Mouse (Mus musculus) forebrain, postnatal 0 days (tissue): ENCODE measurements around the gene Bysl. TPM values are rescaled to one million over a fixed set of nuclear protein-coding genes. Genes with fewer than 3 reads are reported as not detected.

Experiments used
- ATAC-seq: fragments of 200-750 bp; cut with Nextera tagmentation; 2 replicates; pipeline ENCODE4 v1.8.0; 2017; ENCODE audit warnings: mild to moderate bottlenecking, moderate library complexity
- DNase-seq: peaks from one replicate; pipeline ENCODE4 v3.0.0-alpha.2; 2015
- H3K27ac ChIP-seq: fragments of 300-500 bp; sonication (generic); 2 replicates; pipeline ENCODE4 v1.5.1; 2014; ENCODE audit warnings: low read depth, mild to moderate bottlenecking, antibody characterized with exemption, low read length, moderate library complexity, mixed read lengths
- H3K27me3 ChIP-seq: fragments of 300-500 bp; sonication (generic); 2 replicates; pipeline ENCODE4 v1.6.1; 2014; ENCODE audit warnings: mild to moderate bottlenecking, low read length, mixed read lengths; ENCODE audit not compliant: insufficient read depth
- H3K36me3 ChIP-seq: fragments of 300-500 bp; sonication (generic); 2 replicates; pipeline ENCODE4 v1.6.1; 2014; ENCODE audit warnings: mild to moderate bottlenecking, moderate library complexity; ENCODE audit not compliant: insufficient read depth
- H3K4me1 ChIP-seq: fragments of 300-500 bp; sonication (generic); 2 replicates; pipeline ENCODE4 v1.6.1; 2014; ENCODE audit warnings: antibody characterized with exemption; ENCODE audit not compliant: insufficient read depth
- H3K4me2 ChIP-seq: fragments of 300-500 bp; sonication (generic); 2 replicates; pipeline ENCODE4 v1.6.1; 2014; ENCODE audit warnings: low read depth, mild to moderate bottlenecking, moderate library complexity
- H3K4me3 ChIP-seq: fragments of 300-500 bp; sonication (generic); 2 replicates; pipeline ENCODE4 v1.5.1; 2014; ENCODE audit warnings: low read depth, low read length, mixed read lengths
- H3K9ac ChIP-seq: fragments of 300-500 bp; sonication (generic); 2 replicates; pipeline ENCODE4 v1.6.1; 2014; ENCODE audit warnings: mild to moderate bottlenecking
- H3K9me3 ChIP-seq: fragments of 300-500 bp; sonication (generic); 2 replicates; pipeline ENCODE4 v1.6.1; 2016; ENCODE audit warnings: low read length
- CTCF ChIP-seq: sonication (generic); IDR thresholded peaks from 2 replicates; pipeline ENCODE4 v1.5.1; 2016; ENCODE audit warnings: antibody characterized with exemption, control low read depth, low read depth
- WGBS: fragments of 180-500 bp; shearing (Covaris S2); extraction: QIAGEN DNeasy Blood & Tissue Kit; methylation state at CpG from one replicate; pipeline ENCODE4 v1.1.7; 2014; 5-methylcytosine and 5-hydroxymethylcytosine counted together
- polyA plus RNA-seq: library from polyadenylated mRNA; unstranded; fragments of >200 nt; fragmentation: Nextera tagmentation; extraction: Ambion mirVana; gene quantifications from 2 replicates; pipeline ENCODE4 v1.2.1, GENCODE M21; 2015
- total RNA-seq: library from RNA; depleted of rRNA; stranded (reverse); fragments of >200 nt; gene quantifications from 2 replicates; pipeline ENCODE4 v1.2.3, GENCODE M21; 2014

The Bysl gene
- total and polyA plus RNA-seq, 2 experiments from 2014 or later: 23.7 to 35.4 TPM

DNA sequence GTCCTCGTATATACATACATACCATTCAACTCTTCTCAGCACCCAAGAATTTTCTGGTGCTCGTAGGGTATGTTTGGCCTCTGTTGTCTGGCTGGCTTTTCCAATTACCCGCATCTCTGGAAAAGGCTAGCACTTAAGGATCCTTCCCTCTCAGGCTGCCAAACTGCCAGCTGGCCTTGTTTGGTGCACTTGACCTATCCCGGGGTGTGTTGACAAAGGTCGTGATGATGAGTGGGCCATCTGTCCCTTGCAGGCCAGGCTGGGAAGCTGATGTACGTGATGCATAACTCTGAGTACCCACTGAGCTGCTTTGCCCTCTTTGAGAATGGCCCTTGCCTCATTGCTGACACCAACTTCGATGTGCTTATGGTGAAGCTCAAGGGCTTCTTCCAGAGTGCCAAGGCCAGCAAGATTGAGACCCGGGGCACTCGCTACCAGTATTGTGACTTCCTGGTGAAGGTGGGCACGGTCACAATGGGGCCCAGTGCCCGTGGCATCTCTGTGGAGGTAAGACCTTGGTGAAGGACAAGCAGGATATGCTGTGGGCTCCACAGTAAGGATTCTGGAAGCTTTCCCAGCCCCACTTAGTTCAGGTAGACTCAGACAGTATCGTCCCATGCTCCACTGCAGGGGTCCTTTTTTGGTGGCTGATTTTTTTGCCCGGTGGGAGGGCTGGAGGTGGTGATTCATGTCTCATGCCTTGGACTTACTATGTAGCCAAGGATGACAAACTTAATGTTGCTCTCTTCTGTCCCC lies 7.4 kb upstream of the Bysl start:
- no peak overlapping the region for H3K9ac ChIP-seq
- TF ChIP-seq CTCF: no peak
- H3K36me3 ChIP-seq: peaks cover 47% of the 10 kb centered on the region
- H3K9me3 ChIP-seq: no peaks in the 10 kb centered on the region
- no peaks in the 10 kb centered on the region for H3K4me1 ChIP-seq
- no peak overlapping the region for H3K4me3 ChIP-seq
- H3K27me3 ChIP-seq: no peaks in the 10 kb centered on the region
- 94% methylated on average over 13 of the region's 13 CpGs for WGBS
- no peak overlapping the region for H3K27ac ChIP-seq
- no peak overlapping the region for H3K4me2 ChIP-seq
- ATAC-seq (no peak), DNase-seq (no peak)

DNA sequence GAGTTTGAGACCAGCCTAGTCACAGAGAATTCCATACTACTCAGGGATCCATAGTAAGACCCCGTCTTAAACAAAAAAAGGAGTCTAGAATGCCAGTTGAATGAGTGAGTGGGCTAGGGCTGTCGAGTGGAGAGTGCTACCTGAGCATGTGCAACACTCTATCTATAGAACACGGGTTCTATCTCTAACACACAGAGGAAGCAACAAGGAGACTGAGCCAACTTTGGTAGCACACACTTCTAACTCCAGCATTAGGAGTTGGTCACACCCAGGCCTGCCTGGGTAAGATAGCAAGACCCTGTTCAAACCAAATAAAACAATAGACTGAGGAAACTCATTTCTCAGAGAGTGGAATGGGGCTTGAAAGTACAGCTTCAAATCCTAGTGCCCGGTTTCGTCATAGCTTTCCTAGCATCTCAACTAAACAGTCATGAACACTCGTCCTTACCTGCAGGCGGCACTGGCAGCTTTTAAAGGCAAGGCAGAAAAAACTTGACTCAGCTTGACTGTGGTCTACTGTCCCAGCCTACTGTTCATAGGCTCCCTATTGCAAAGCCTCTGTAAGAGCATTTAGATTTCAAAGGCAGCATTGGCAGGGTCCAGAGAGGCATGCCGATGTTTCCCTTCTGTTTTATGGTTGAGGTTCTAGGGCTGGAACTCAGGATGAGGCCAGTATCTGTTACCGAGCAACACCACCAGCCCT lies 6.5 kb upstream of the Bysl start:
- no peak for ATAC-seq
- H3K9me3 ChIP-seq: no peaks in the 10 kb centered on the region
- no peak overlapping the region for H3K9ac ChIP-seq
- no peak for DNase-seq
- no peak overlapping the region for H3K4me3 ChIP-seq
- TF ChIP-seq CTCF: no peak
- 94% methylated on average over 9 of the region's 9 CpGs for WGBS
- no peak overlapping the region for H3K27ac ChIP-seq
- no peak overlapping the region for H3K4me2 ChIP-seq
- no peaks in the 10 kb centered on the region for H3K4me1 ChIP-seq
- H3K27me3 ChIP-seq: no peaks in the 10 kb centered on the region
- peaks cover 41% of the 10 kb centered on the region for H3K36me3 ChIP-seq

DNA sequence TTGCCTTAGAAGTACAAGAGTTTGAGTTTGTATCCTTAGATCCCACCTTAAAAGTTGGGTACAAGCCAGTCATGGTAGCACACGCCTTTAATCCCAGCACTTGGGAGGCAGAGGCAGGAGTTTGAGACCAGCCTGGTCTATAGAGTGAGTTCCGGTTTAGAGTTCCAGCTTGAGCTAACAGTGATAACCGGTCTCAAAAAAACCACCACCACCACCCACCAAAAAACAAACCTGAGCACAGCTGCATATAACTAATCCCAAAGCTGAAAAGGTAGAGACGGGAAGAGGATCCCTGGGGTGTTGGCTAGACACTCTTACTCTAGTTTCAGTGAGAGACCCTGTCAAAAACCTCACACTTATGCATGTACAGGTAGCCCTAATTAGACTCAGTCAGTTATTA lies 5.4 kb upstream of the Bysl start:
- Histone ChIP-seq H3K9me3 (no peaks in the 10 kb centered on the region), H3K36me3 (peaks cover 30% of the 10 kb centered on the region), H3K4me1 (peaks cover 7% of the 10 kb centered on the region), H3K27me3 (no peaks in the 10 kb centered on the region), H3K9ac (no peak overlapping the region), H3K4me2 (no peak overlapping the region), H3K27ac (no peak overlapping the region), H3K4me3 (no peak overlapping the region)
- WGBS: 94% methylated on average over 4 of the region's 4 CpGs
- DNase-seq: no peak
- ATAC-seq: no peak
- no peak for TF ChIP-seq CTCF

DNA sequence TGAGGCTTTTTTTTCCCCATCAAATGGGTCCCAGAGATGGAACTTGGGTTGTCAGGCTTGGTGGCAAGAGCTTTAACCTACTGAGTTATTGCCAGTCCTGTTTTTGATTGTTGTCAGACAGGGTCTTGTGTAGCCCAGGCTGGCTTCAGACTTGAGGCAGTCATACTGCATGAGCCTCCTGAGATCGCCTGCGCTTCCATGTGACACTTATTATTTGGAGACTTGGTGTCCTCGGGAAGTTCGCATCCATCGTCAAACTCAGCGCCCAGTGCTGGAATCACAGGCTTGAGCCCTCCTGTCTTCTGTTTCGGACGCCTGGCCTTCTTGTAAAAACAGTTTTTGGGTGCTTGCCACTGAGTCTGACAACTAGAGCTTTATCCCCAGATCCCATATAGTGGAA lies 4.8 kb upstream of the Bysl start:
- peaks cover 26% of the 10 kb centered on the region for H3K36me3 ChIP-seq
- H3K9me3 ChIP-seq: no peaks in the 10 kb centered on the region
- no peak for TF ChIP-seq CTCF
- H3K4me2 ChIP-seq: no peak overlapping the region
- no peak overlapping the region for H3K27ac ChIP-seq
- no peak overlapping the region for H3K9ac ChIP-seq
- no peak for DNase-seq
- H3K27me3 ChIP-seq: no peaks in the 10 kb centered on the region
- 97% methylated on average over 8 of the region's 8 CpGs for WGBS
- no peak overlapping the region for H3K4me3 ChIP-seq
- H3K4me1 ChIP-seq: peaks cover 7% of the 10 kb centered on the region
- no peak for ATAC-seq

DNA sequence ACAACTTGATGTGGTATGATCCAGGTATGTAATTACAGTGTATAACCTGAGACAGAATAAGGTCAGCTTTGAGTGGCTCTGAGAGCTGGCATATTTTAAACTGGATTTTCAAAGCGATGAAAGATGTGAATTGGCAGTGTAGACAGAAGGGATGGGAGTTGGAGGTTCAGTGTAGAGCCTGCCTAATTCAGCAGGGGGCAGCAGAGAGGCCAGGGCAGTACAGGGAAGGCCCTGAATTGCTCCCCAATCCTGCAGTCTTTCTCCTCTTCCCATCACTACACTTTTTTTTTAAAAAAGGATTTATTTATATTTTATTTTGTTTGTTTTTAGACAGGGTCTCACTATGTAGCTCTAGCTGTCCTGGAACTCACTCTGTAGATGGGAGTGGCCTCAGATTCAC lies 2.7 kb upstream of the Bysl start:
- H3K36me3 ChIP-seq: peaks cover 25% of the 10 kb centered on the region
- H3K4me2 ChIP-seq: no peak overlapping the region
- H3K27ac ChIP-seq: no peak overlapping the region
- 86% methylated on average over 1 of the region's 1 CpGs for WGBS
- H3K9ac ChIP-seq: no peak overlapping the region
- DNase-seq (no peak), ATAC-seq (no peak)
- no peaks in the 10 kb centered on the region for H3K9me3 ChIP-seq
- H3K4me1 ChIP-seq: peaks cover 17% of the 10 kb centered on the region
- no peak overlapping the region for H3K4me3 ChIP-seq
- H3K27me3 ChIP-seq: no peaks in the 10 kb centered on the region
- TF ChIP-seq CTCF: peak; percentile 42

DNA sequence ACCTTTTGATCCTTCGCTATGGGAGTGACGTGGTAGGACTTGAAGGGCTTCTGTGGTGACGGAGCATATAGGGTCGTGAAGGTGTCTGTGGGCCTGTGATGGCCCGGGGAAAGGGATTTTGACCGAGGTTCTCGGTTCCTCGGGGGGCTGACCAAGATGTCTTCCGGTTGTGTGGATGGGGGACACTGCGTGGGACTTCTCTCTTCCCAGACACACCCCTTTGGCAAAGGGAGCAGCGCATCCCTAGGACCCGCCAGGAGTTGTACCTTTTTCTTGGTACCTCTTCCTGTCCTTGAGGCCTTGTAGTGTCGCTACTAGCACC lies 330 bp upstream of the Bysl start:
- H3K9me3 ChIP-seq: no peaks in the 10 kb centered on the region
- H3K4me1 ChIP-seq: peaks cover 17% of the 10 kb centered on the region
- DNase-seq (no peak), ATAC-seq (peak; percentile 18)
- peaks cover 14% of the 10 kb centered on the region for H3K36me3 ChIP-seq
- peak overlapping the region; percentile 89 for H3K4me3 ChIP-seq
- no peak for TF ChIP-seq CTCF
- H3K9ac ChIP-seq: peak overlapping the region; percentile 73
- WGBS: under 1% methylated on average over 13 of the region's 13 CpGs
- H3K27me3 ChIP-seq: no peaks in the 10 kb centered on the region
- peak overlapping the region; percentile 70 for H3K27ac ChIP-seq
- H3K4me2 ChIP-seq: peak overlapping the region; percentile 80

GRCm38 (mm10) chr17:47609182-47609581 lies 2.1 kb downstream of the Bysl start:
- Histone ChIP-seq H3K4me1 (peaks cover 17% of the 10 kb centered on the region), H3K4me2 (no peak overlapping the region), H3K36me3 (peaks cover 32% of the 10 kb centered on the region), H3K9ac (no peak overlapping the region), H3K27ac (no peak overlapping the region), H3K9me3 (no peaks in the 10 kb centered on the region), H3K4me3 (no peak overlapping the region), H3K27me3 (no peaks in the 10 kb centered on the region)
- ATAC-seq (no peak), DNase-seq (no peak)
- TF ChIP-seq CTCF: no peak
- WGBS: 96% methylated on average over 4 of the region's 4 CpGs
